Mouse (Mus musculus) adrenal gland, adult 2 months (tissue): ENCODE measurements around the gene Casp12. TPM values are rescaled to one million over a fixed set of nuclear protein-coding genes. Genes with fewer than 3 reads are reported as not detected.
A peak's percentile ranks its signal among the peaks of the same experiment; 100 is the strongest.
"Not testable (repeated sequence)": the region's sequence is repeated elsewhere in the genome, so short reads cannot be mapped to it uniquely, and the experiment has no call there.

Experiments used
- DNase-seq: peaks from one replicate; pipeline ENCODE4 v3.0.0; 2021
- long read RNA-seq: library from polyadenylated mRNA; stranded (forward); transcript quantifications from one replicate; pipeline ENCODE4 v2.0.0, GENCODE M21; 2021
- polyA plus RNA-seq: library from polyadenylated mRNA; depleted of rRNA; stranded (reverse); fragments of >200 nt; gene quantifications from 2 replicates; pipeline ENCODE4 v1.2.3, GENCODE M21; 2012; rRNA removed
- total RNA-seq, 2 experiments: library from RNA; stranded (reverse); gene quantifications; 2 replicates each; pipeline ENCODE4 v1.2.3; 2021

The Casp12 gene
- total RNA-seq (10 to 100 TPM; 40.0 to 43.5 TPM), polyA plus RNA-seq (0.36 and 1.2 TPM in 2 replicates)
- long read RNA-seq, transcript Casp12-201 (11 exons, 2,649 nt): major isoform, 17 of 21 reads
- long read RNA-seq, partial matches to known transcripts: 2 of 21 reads
- long read RNA-seq, other reads (novel, unspliced or antisense): 2 of 21 reads

GRCm38 (mm10) chr9:5345291-5345898 lies at the start of gene Casp12:
Gene Casp12 (plus strand): TSS chr9:5345430.
- peak; percentile 69 for DNase-seq

GRCm38 (mm10) chr9:5296354-5297237 lies 48.6 kb upstream of the Casp12 start:
- no peak for DNase-seq

- DNase-seq: peak; percentile 4
Observed at GRCm38 (mm10) chr9:5298329-5299131, 46.7 kb upstream of the Casp12 start, which contains the start of gene Casp1. Gene Casp1 (plus strand): TSS chr9:5298517.

GRCm38 (mm10) chr9:5299132-5299381 lies 46.2 kb upstream of the Casp12 start:
- DNase-seq: no peak

GRCm38 (mm10) chr9:5308561-5308960 lies 36.7 kb upstream of the Casp12 start, which contains the start of gene Casp4:
Gene Casp4 (plus strand): TSS chr9:5308828.
- peak; percentile 40 for DNase-seq

DNA sequence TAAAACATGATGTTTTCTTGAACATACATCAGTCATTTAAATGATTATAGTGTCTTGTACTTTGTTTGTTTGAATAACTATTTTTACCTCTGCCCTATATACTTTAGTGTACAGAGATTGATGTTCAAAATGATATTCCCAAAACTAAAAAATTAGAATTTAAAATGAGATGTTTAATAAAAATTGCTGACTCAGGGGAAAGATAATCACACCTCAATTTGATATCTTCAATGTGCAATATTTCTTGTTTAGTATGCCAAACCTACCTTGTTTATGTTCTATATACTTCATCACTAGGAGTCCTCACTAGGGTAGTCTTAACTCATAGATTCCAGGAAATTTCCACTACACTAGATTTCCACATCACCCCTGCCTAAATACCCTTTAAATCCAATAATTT lies 35.1 kb upstream of the Casp12 start:
- DNase-seq: no peak

GRCm38 (mm10) chr9:5311435-5311834 lies 33.8 kb upstream of the Casp12 start:
- DNase-seq: peak; percentile 9

- DNase-seq: no peak
Observed at GRCm38 (mm10) chr9:5328204-5328603, 17.0 kb upstream of the Casp12 start.

DNA sequence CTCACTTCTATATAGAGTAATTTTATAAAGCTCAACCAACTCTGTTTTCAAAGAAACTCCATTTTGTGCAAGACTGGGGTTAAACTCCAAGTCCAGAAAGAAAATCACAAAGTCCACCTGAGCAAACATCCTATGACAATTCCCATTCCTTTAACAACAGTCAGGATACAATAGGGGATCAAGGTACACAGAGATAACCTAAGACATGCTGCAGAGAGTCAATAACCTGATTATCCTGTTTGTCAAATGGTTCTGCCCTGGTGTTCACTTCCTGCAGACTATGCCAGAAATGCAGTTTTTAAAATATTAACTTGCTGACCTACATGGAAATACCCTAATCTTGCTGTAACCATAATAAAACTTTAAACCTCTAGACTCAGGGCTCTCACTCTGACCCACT lies 12.8 kb upstream of the Casp12 start:
- no peak for DNase-seq

GRCm38 (mm10) chr9:5333422-5333821 lies 11.8 kb upstream of the Casp12 start:
- no peak for DNase-seq

DNA sequence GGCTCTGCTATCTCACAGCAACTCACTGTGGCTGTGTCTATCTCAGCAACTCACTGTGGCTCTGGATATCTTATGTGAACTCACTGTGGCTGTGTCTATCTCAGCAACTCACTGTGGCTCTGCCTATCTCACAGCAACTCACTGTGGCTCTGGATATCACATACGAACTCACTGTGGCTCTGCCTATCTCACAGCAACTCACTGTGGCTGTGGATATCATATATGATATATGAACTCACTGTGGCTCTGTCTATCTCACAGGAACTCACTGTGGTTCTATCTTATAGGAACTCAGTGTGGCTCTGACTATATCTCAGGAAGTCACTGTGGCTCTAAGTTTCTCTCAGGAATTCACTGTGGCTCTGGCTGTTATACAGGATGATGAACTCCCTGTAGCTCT lies 2.1 kb upstream of the Casp12 start:
- DNase-seq: no peak

GRCm38 (mm10) chr9:5344090-5344489 lies 1.1 kb upstream of the Casp12 start:
- no peak for DNase-seq

GRCm38 (mm10) chr9:5347381-5347780 lies 2.2 kb downstream of the Casp12 start:
- no peak for DNase-seq

DNA sequence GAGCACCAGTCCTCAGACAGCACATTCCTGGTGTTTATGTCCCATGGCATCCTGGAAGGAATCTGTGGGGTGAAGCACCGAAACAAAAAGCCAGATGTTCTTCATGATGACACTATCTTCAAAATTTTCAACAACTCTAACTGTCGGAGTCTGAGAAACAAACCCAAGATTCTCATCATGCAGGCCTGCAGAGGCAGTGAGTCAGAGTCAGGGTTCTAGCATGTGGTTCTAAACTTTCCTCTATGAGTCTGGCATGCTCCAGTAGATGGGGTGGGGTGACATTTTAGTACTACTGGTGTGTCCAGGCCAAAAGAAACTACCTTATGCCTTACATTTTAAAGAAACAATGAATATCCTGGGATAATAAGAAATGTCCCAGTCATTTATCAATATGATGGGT lies 8.4 kb downstream of the Casp12 start:
- no peak for DNase-seq

- DNase-seq: peak; percentile 42
Observed at GRCm38 (mm10) chr9:5356801-5357200, 11.6 kb downstream of the Casp12 start.

DNA sequence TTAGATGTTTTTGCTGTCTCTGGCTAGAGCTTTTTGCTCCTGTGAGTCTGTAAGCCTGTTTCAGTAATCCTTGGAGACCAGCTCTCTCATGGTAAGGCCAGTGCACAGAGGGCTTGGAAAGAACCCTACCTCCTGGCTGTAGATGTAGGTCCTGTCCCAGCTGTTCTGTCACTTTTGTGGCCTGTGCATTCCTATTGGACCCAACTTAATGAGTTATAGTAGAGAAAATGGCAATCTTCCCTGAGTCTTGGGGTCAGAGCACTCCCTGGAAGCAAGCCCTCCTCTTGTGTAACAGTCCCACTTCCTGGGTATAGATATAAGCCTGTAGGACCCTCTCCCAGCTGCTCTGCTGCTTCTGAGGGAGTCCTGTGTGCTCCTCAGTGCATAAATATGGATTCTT lies 48.3 kb downstream of the Casp12 start:
- no peak for DNase-seq

- DNase-seq: not testable (repeated sequence)
Observed at GRCm38 (mm10) chr9:5395861-5396260, 50.6 kb downstream of the Casp12 start.

DNA sequence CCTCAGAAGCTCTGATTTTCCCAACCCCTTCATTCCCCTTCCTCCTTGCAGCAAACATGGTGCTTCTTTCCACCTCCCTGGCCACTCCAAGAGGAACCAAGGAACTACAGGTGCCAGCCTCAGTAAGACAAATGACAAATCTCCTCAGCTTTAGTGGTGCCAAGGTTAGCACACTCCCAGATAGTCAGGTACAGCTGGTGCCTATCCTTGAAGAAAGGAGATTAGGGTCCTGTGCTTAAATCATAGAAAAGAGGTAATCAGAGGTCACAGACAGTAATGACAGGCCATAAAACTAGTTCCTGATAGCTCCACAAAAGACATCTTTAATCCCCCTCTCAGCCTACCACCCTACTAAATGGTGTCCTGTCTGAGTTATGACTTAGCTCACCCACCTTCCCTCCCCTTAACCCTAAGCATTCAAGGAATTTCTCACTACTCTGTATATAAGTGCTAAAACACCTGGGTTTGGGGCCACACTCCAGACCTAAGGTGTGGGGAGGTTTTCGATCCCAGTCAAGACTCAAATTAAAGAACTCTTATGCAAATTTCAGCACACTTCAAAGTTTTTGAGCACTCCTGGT lies 65.8 kb downstream of the Casp12 start:
- DNase-seq: no peak

DNA sequence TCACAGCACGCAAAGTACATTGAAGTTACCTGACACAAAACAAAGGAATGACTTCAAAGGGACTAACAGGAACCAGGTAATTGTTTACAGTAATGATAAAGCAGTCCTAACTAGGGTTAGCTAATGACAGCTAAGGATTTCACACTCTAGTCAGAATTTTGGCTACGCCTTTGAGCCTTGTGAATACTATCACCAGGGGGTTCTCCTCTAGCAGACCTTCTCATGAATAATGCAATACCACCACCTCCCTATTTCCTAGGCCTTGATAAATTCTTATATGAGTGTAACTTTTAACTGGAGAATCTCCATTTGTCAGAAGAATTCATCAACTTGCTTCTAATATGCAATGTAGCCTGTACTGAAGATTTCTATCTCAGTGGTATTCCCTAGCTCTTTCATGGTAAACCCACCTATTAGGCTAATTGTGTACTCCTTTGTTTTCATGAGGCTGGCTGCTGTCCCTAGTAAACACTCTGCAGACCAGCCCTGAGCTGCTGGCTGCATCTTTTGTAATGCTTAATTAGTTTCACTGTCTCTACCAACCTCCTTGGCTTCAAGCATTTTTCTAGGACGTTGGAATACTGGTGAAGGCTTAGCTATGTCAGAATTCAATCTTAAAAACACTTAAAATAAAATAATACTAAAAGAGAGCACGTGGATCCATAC lies 67.3 kb downstream of the Casp12 start:
- DNase-seq: no peak

- no peak for DNase-seq
Observed at GRCm38 (mm10) chr9:5417871-5418270, 72.6 kb downstream of the Casp12 start.
